Mouse (Mus musculus): ENCODE results near the gene Sdk1. TPM values are rescaled to one million over a fixed set of nuclear protein-coding genes. Genes with fewer than 3 reads are reported as not detected.

Gene Sdk1
- polyA plus RNA-seq, 1 experiment from 2014 or later, result 1.3 TPM

DNA sequence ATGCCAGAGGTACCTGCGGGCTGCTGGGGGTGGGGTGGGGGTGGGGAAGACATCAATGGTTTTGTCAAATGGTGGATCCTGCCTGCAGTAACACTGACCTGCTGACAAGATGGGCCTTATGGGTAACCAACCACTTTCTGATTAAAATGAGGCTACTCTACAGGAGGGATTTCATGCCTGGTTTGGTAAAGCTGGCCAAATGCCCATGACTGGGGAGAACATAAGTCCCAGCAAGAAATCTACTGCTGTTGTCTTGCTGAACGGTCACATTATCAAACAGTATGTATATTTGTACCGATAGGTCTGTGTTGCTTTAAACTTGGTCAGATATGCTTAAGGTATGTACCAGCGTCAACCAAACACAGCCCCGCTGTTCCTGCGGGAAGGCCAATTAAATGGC, 594.3 kb downstream of the Sdk1 start:
- H3K36me3 ChIP-seq (ENCODE audit: control insufficient read depth, insufficient read depth), result no peaks in the 10 kb centered on the region
- H3K27ac ChIP-seq (ENCODE audit: low read length), result no peak overlapping the region
- no peak overlapping the region for H3K9ac ChIP-seq (ENCODE audit: low read length)
- H3K4me2 ChIP-seq (ENCODE audit: low read depth, low read length), result no peak overlapping the region
- no peak for ATAC-seq (replicated peaks; ENCODE audit: extremely low read depth, insufficient read depth, low FRiP score)
- H3K27me3 ChIP-seq (ENCODE audit: control insufficient read depth, insufficient read depth, low read length), result no peaks in the 10 kb centered on the region
- peaks cover 7% of the 10 kb centered on the region for H3K4me1 ChIP-seq (ENCODE audit: control insufficient read depth, insufficient read depth, low read length)
- peaks cover 4% of the 10 kb centered on the region; the same call in 1 of the 2 replicates for H3K9me3 ChIP-seq (replicated peaks; ENCODE audit: control insufficient read depth, low read length)
- no peak overlapping the region for H3K4me3 ChIP-seq (ENCODE audit: low read length)
- WGBS, result 64% methylated on average over 6 of the region's 6 CpGs

DNA sequence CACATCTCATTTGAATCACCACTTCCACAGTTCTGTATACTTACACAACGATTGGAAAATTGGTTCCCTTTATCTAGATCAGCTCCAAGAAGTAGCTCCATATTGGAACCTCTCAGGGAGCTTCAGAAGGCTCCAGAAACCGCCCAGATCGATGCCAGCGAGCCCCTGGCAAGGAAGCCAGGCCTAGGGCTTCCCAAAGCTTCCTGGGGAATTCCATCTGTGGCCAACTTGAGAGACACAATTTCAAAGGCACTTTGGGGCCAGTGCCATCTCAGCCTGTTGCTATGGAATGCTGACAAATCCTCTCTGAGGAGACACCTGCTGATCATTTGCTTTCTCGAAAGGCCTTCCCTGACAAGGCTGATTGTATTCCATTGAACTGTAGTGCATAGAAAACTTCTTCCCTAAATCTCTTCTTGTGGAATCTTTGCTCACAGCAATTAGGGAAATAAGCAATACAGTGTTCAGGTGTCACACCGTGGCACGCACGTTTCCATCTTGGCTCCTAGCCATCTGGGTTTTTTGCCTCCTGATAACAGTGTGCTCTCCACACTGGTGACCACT, 595.7 kb downstream of the Sdk1 start:
- H3K4me1 ChIP-seq (ENCODE audit: control insufficient read depth, insufficient read depth, low read length), result peaks cover 7% of the 10 kb centered on the region
- WGBS, result 56% methylated on average over 8 of the region's 8 CpGs
- no peak for ATAC-seq (replicated peaks; ENCODE audit: extremely low read depth, insufficient read depth, low FRiP score)
- no peak overlapping the region for H3K4me2 ChIP-seq (ENCODE audit: low read depth, low read length)
- H3K9ac ChIP-seq (ENCODE audit: low read length), result no peak overlapping the region
- no peaks in the 10 kb centered on the region for H3K27me3 ChIP-seq (ENCODE audit: control insufficient read depth, insufficient read depth, low read length)
- no peak overlapping the region for H3K27ac ChIP-seq (ENCODE audit: low read length)
- no peaks in the 10 kb centered on the region for H3K36me3 ChIP-seq (ENCODE audit: control insufficient read depth, insufficient read depth)
- no peak overlapping the region for H3K4me3 ChIP-seq (ENCODE audit: low read length)
- no peaks in the 10 kb centered on the region for H3K9me3 ChIP-seq (replicated peaks; ENCODE audit: control insufficient read depth, low read length)

- Histone ChIP-seq H3K27me3 (ENCODE audit: control insufficient read depth, insufficient read depth, low read length) (no peaks in the 10 kb centered on the region), H3K36me3 (ENCODE audit: control insufficient read depth, insufficient read depth) (no peaks in the 10 kb centered on the region), H3K9me3 (replicated peaks; ENCODE audit: control insufficient read depth, low read length) (no peaks in the 10 kb centered on the region), H3K4me3 (ENCODE audit: low read length) (no peak overlapping the region), H3K9ac (ENCODE audit: low read length) (no peak overlapping the region), H3K4me1 (ENCODE audit: control insufficient read depth, insufficient read depth, low read length) (no peaks in the 10 kb centered on the region), H3K4me2 (ENCODE audit: low read depth, low read length) (no peak overlapping the region), H3K27ac (ENCODE audit: low read length) (no peak overlapping the region)
- 82% methylated on average over 4 of the region's 4 CpGs for WGBS
- ATAC-seq (replicated peaks; ENCODE audit: extremely low read depth, insufficient read depth, low FRiP score), result no peak
Observed at GRCm38 (mm10) chr5:141844701-141845100, 603.4 kb downstream of the Sdk1 start.

- Histone ChIP-seq H3K27me3 (ENCODE audit: control insufficient read depth, insufficient read depth, low read length) (no peaks in the 10 kb centered on the region), H3K4me2 (ENCODE audit: low read depth, low read length) (no peak overlapping the region), H3K4me3 (ENCODE audit: low read length) (no peak overlapping the region), H3K27ac (ENCODE audit: low read length) (no peak overlapping the region), H3K9ac (ENCODE audit: low read length) (no peak overlapping the region), H3K9me3 (replicated peaks; ENCODE audit: control insufficient read depth, low read length) (no peaks in the 10 kb centered on the region), H3K4me1 (ENCODE audit: control insufficient read depth, insufficient read depth, low read length) (peaks cover 11% of the 10 kb centered on the region), H3K36me3 (ENCODE audit: control insufficient read depth, insufficient read depth) (no peaks in the 10 kb centered on the region)
- no peak for ATAC-seq (replicated peaks; ENCODE audit: extremely low read depth, insufficient read depth, low FRiP score)
- 84% methylated on average over 4 of the region's 4 CpGs for WGBS
Observed at GRCm38 (mm10) chr5:141847686-141848085, 606.4 kb downstream of the Sdk1 start.

DNA sequence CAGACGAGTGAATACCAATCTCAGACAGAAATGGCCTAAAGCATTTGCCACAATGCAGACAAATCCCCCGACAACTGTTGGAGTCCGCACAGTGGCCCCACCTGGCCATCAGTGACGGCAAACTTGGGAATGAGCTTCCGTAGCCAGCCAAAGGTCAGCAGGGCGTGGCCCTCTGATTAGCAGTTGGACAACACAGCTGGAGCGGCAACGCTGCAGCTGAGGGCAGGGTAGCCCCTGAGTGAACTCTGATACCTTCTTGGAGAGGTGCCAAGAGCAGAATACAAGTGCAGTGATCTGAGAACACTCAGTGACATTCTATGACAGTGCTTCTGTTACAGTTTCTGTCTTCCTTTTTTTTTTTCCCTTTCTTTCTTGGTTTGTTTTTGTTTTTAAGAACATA, 610.9 kb downstream of the Sdk1 start:
- no peaks in the 10 kb centered on the region for H3K27me3 ChIP-seq (ENCODE audit: control insufficient read depth, insufficient read depth, low read length)
- ATAC-seq (replicated peaks; ENCODE audit: extremely low read depth, insufficient read depth, low FRiP score), result peak; percentile 82
- no peak overlapping the region for H3K4me3 ChIP-seq (ENCODE audit: low read length)
- H3K4me1 ChIP-seq (ENCODE audit: control insufficient read depth, insufficient read depth, low read length), result peaks cover 13% of the 10 kb centered on the region
- peak overlapping the region; percentile 47; the same call in 1 of the 2 replicates for H3K27ac ChIP-seq (ENCODE audit: low read length)
- no peaks in the 10 kb centered on the region for H3K36me3 ChIP-seq (ENCODE audit: control insufficient read depth, insufficient read depth)
- H3K9ac ChIP-seq (ENCODE audit: low read length), result no peak overlapping the region
- H3K4me2 ChIP-seq (ENCODE audit: low read depth, low read length), result peak overlapping the region; percentile 22
- WGBS, result 16% methylated on average over 8 of the region's 8 CpGs
- no peaks in the 10 kb centered on the region for H3K9me3 ChIP-seq (replicated peaks; ENCODE audit: control insufficient read depth, low read length)

- Histone ChIP-seq H3K4me2 (ENCODE audit: low read depth, low read length) (no peak overlapping the region), H3K4me1 (ENCODE audit: control insufficient read depth, insufficient read depth, low read length) (peaks cover 13% of the 10 kb centered on the region), H3K9me3 (replicated peaks; ENCODE audit: control insufficient read depth, low read length) (no peaks in the 10 kb centered on the region), H3K27ac (ENCODE audit: low read length) (no peak overlapping the region), H3K27me3 (ENCODE audit: control insufficient read depth, insufficient read depth, low read length) (no peaks in the 10 kb centered on the region), H3K9ac (ENCODE audit: low read length) (no peak overlapping the region), H3K36me3 (ENCODE audit: control insufficient read depth, insufficient read depth) (no peaks in the 10 kb centered on the region), H3K4me3 (ENCODE audit: low read length) (no peak overlapping the region)
- WGBS, result 88% methylated on average over 2 of the region's 2 CpGs
- no peak for ATAC-seq (replicated peaks; ENCODE audit: extremely low read depth, insufficient read depth, low FRiP score)
Observed at GRCm38 (mm10) chr5:141856447-141856846, 615.2 kb downstream of the Sdk1 start.

GRCm38 (mm10) chr5:141857781-141858180, 616.5 kb downstream of the Sdk1 start:
- Histone ChIP-seq H3K27ac (ENCODE audit: low read length) (no peak overlapping the region), H3K4me2 (ENCODE audit: low read depth, low read length) (no peak overlapping the region), H3K9ac (ENCODE audit: low read length) (no peak overlapping the region), H3K36me3 (ENCODE audit: control insufficient read depth, insufficient read depth) (no peaks in the 10 kb centered on the region), H3K4me1 (ENCODE audit: control insufficient read depth, insufficient read depth, low read length) (peaks cover under 1% of the 10 kb centered on the region), H3K4me3 (ENCODE audit: low read length) (no peak overlapping the region), H3K27me3 (ENCODE audit: control insufficient read depth, insufficient read depth, low read length) (no peaks in the 10 kb centered on the region), H3K9me3 (replicated peaks; ENCODE audit: control insufficient read depth, low read length) (no peaks in the 10 kb centered on the region)
- 79% methylated on average over 1 of the region's 1 CpGs for WGBS
- ATAC-seq (replicated peaks; ENCODE audit: extremely low read depth, insufficient read depth, low FRiP score), result no peak

DNA sequence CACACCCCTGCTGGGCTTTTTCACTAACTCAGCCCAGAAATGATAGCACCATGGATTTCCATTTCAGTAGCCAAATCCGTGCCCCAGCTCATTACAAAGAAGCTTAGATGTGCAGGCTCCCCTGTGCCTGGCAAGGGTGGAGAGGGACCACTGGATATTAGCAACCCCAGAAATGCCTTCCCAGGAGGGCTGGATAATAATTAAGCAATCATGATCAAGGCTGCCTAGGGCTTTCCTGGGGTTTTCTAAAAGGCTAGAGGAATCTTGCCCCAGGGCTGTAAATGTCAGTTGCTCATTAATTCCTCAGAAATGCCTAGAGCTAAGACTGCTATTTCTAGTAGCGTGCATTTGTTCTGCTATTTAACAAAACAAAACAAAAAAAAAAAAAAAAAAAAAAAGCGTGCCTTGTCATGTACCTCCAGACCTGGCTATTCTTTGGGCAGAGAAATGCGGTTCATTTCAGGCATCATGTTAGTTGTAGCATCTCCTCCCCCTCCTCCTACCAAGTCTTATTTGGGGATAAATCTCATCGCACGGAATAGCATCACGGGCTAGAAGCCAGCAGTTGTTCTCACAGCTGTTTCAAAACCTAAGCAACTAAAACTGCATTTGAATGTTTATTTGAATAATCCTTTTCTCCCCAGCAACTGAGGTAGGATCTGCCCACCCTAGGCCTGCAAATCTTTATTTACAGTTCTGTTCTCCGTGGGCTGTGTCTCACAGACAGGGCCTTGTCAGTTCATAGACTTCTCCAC, 617.3 kb downstream of the Sdk1 start:
- Histone ChIP-seq H3K9ac (ENCODE audit: low read length) (no peak overlapping the region), H3K27ac (ENCODE audit: low read length) (no peak overlapping the region), H3K4me1 (ENCODE audit: control insufficient read depth, insufficient read depth, low read length) (no peaks in the 10 kb centered on the region), H3K36me3 (ENCODE audit: control insufficient read depth, insufficient read depth) (no peaks in the 10 kb centered on the region), H3K27me3 (ENCODE audit: control insufficient read depth, insufficient read depth, low read length) (no peaks in the 10 kb centered on the region), H3K4me2 (ENCODE audit: low read depth, low read length) (no peak overlapping the region), H3K9me3 (replicated peaks; ENCODE audit: control insufficient read depth, low read length) (no peaks in the 10 kb centered on the region), H3K4me3 (ENCODE audit: low read length) (no peak overlapping the region)
- ATAC-seq (replicated peaks; ENCODE audit: extremely low read depth, insufficient read depth, low FRiP score), result no peak
- WGBS, result 58% methylated on average over 8 of the region's 8 CpGs

GRCm38 (mm10) chr5:141866042-141866441, 624.8 kb downstream of the Sdk1 start:
- Histone ChIP-seq H3K4me2 (ENCODE audit: low read depth, low read length) (no peak overlapping the region), H3K27ac (ENCODE audit: low read length) (no peak overlapping the region), H3K36me3 (ENCODE audit: control insufficient read depth, insufficient read depth) (no peaks in the 10 kb centered on the region), H3K9ac (ENCODE audit: low read length) (no peak overlapping the region), H3K9me3 (replicated peaks; ENCODE audit: control insufficient read depth, low read length) (no peaks in the 10 kb centered on the region), H3K4me1 (ENCODE audit: control insufficient read depth, insufficient read depth, low read length) (no peaks in the 10 kb centered on the region), H3K27me3 (ENCODE audit: control insufficient read depth, insufficient read depth, low read length) (no peaks in the 10 kb centered on the region), H3K4me3 (ENCODE audit: low read length) (no peak overlapping the region)
- no peak for ATAC-seq (replicated peaks; ENCODE audit: extremely low read depth, insufficient read depth, low FRiP score)
- 67% methylated on average over 3 of the region's 3 CpGs for WGBS

Measured in heart, embryonic 16.5 days (tissue).